Mouse (Mus musculus) lung, embryonic 14.5 days (tissue): ENCODE data around the gene Zdhhc21. TPM values are rescaled to one million over a fixed set of nuclear protein-coding genes. Genes with fewer than 3 reads are reported as not detected.
A peak's percentile ranks its signal among the peaks of the same experiment; 100 is the strongest.

ENCODE experiments used
- ATAC-seq: fragments of 200-750 bp; cut with Nextera tagmentation; 2 replicates; pipeline ENCODE4 v1.8.0; 2017; ENCODE audit warnings: mild to moderate bottlenecking, moderate TSS enrichment, moderate library complexity; ENCODE audit not compliant: insufficient read depth
- DNase-seq: peaks from one replicate; pipeline ENCODE4 v3.0.0-alpha.2; 2015
- H3K27ac ChIP-seq: fragments of 300-500 bp; sonication (generic); 2 replicates; pipeline ENCODE4 v1.5.1; 2014; ENCODE audit warnings: low read depth, mild to moderate bottlenecking, moderate library complexity
- H3K27me3 ChIP-seq: fragments of 300-500 bp; sonication (generic); 2 replicates; pipeline ENCODE4 v1.6.1; 2014; ENCODE audit warnings: low read length, control low read depth; ENCODE audit not compliant: insufficient read depth
- H3K36me3 ChIP-seq: fragments of 300-500 bp; sonication (generic); 2 replicates; pipeline ENCODE4 v1.6.1; 2014; ENCODE audit warnings: control low read depth; ENCODE audit not compliant: insufficient read depth
- H3K4me1 ChIP-seq: fragments of 300-500 bp; sonication (generic); 2 replicates; pipeline ENCODE4 v1.6.1; 2014; ENCODE audit warnings: antibody characterized with exemption, control low read depth; ENCODE audit not compliant: insufficient read depth
- H3K4me2 ChIP-seq: fragments of 300-500 bp; sonication (generic); 2 replicates; pipeline ENCODE4 v1.6.1; 2014; ENCODE audit warnings: mild to moderate bottlenecking
- H3K4me3 ChIP-seq: fragments of 300-500 bp; sonication (generic); 2 replicates; pipeline ENCODE4 v1.5.1; 2014; ENCODE audit warnings: low read depth, low read length
- H3K9ac ChIP-seq: fragments of 300-500 bp; sonication (generic); 2 replicates; pipeline ENCODE4 v1.6.1; 2014
- H3K9me3 ChIP-seq: fragments of 300-500 bp; sonication (generic); 2 replicates; pipeline ENCODE4 v1.6.1; 2016; ENCODE audit warnings: low read depth, low read length, control low read depth
- CTCF ChIP-seq: IDR thresholded peaks from 2 replicates; pipeline ENCODE4 v1.5.1; 2016; ENCODE audit warnings: antibody characterized with exemption, low read depth
- WGBS: fragments of 180-500 bp; shearing (Covaris S2); extraction: QIAGEN DNeasy Blood & Tissue Kit; methylation state at CpG from one replicate; pipeline ENCODE4 v1.1.7; 2014; 5-methylcytosine and 5-hydroxymethylcytosine counted together
- polyA plus RNA-seq: library from polyadenylated mRNA; unstranded; fragments of >200 nt; fragmentation: Nextera tagmentation; extraction: Ambion mirVana; gene quantifications from 2 replicates; pipeline ENCODE4 v1.2.1, GENCODE M21; 2014

Zdhhc21 gene
- 15.2 and 17.5 TPM in 2 replicates for polyA plus RNA-seq

DNA sequence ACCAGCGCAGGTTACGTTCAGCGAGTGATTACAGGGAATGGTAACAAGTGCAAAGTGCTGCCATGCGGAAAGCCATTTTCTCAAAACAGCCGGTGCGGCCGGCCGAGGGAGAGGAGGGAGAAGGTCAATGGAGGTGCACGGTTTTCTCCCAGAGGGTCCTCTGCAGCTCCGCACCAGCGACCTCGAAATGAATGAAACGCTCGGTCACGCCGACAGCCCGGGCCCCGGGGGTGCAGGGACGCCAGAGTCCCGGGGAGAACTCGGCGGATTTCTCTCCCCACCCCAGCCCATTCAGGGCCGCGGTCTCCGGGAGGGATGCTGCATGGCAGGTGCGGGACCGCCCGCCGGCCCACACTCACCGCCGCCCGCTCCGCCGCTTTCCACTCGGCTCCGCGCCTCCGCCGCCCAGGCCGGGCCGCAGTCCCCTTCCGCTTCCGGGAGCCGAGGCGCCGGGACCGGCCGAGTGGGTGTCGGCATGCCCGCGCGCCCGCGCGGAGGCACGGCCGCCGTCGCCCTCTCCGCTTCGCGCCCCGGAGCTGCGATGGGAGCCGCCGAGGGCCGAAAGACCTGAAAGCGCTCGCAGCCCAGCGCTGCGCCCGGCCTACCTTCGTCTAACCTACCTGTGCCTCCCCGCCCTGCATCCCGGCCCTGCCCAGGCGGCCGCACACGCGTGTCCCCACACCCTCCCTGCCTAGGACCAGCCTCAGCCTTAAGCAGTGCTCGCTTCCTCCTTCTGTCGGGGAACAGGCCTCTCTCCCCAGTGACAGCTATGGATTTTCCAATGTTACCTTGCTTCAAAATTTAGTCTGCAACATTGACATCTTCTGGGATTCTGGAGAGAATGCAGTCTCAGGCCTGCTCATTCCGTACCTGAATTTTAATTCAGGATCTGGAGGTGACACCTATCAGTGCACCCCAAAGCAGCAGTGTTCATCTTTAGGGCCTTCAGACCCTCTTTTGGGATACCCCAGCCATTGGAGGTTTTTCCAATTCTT, at the start of gene Zdhhc21:
Gene Zdhhc21 (minus strand): TSS at position 828 of the 995 bp plus-strand sequence.
- ATAC-seq (peak; percentile 93), DNase-seq (peak; percentile 79)
- 1% methylated on average over 77 of the region's 82 CpGs for WGBS
- H3K27me3 ChIP-seq: no peaks in the 10 kb centered on the region
- no peaks in the 10 kb centered on the region for H3K36me3 ChIP-seq
- H3K27ac ChIP-seq: peak within 1 kb of the TSS; percentile 72
- TF ChIP-seq CTCF: 0 out of 2 replicates have a peak, but pooled peaks have one; percentile 4
- H3K9me3 ChIP-seq: no peaks in the 10 kb centered on the region
- H3K4me3 ChIP-seq: peak within 1 kb of the TSS; percentile 82
- peak within 1 kb of the TSS; percentile 87 for H3K9ac ChIP-seq
- peak within 1 kb of the TSS; percentile 83 for H3K4me2 ChIP-seq
- H3K4me1 ChIP-seq: no peaks in the 10 kb centered on the region; the same call in none of the 2 replicates

DNA sequence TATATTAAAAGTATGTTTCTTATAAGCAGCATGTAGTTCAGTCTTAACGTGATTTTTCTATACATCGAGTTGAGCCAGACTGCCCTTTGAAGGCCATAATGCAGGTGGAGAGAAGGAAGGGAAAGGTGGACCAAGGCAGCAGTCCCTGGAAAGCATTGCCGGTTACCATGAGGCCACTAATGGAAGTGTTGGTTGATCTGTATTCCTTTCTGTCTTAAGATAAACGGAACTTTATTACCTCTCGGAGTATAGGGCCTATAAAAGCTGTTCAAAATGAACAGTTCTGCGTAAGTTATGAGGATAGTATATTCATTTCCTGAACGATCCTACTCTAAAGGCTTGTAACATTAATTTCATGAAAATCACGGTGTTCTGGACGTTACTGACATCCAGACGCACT, 35.5 kb upstream of the Zdhhc21 start:
- Histone ChIP-seq H3K9ac (no peak overlapping the region), H3K27ac (no peak overlapping the region), H3K4me2 (no peak overlapping the region), H3K36me3 (peaks cover 10% of the 10 kb centered on the region; the same call in 1 of the 2 replicates), H3K4me3 (no peak overlapping the region), H3K27me3 (no peaks in the 10 kb centered on the region), H3K4me1 (no peaks in the 10 kb centered on the region), H3K9me3 (no peaks in the 10 kb centered on the region)
- ATAC-seq (no peak), DNase-seq (no peak)
- TF ChIP-seq CTCF: no peak
- WGBS: 64% methylated on average over 10 of the region's 10 CpGs

DNA sequence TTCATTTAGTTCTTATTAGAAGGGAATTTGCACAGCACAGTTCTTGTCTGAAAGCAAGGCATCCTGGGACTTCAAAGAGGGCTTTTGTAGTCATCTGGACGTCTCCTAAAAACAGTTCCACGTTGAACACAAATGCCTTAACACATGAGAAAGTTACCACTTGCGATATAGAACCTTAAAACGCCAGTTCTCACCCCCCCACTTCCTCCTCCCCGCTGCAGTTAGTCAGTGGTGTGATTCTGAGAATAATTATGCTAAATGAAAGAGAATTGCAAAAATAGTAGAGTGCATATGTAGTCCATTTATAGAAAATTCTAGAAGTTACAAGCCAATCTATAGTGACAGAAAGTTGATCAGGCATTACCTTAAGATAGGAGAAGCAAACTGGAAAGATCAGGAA, 32.5 kb upstream of the Zdhhc21 start:
- H3K4me3 ChIP-seq: no peak overlapping the region

DNA sequence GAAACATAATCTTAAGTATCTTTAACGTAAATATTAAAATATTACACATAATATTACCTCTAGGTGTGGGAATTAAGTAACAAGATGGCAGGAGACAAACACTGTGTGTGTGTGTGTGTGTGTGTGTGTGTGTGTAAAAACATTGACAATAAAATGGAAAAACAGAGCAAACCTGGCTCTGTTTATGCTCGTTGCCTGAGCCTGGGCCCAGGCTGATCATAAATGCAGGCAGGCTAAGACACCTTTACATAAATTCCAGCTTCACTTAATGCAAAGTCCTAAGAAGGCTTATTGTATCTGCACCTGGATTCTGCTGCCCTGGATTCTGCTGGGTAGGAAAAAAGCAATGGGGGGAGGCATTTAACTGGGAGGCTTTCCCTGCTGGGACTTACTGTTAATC, 31.8 kb upstream of the Zdhhc21 start:
- Histone ChIP-seq H3K9me3 (no peaks in the 10 kb centered on the region), H3K27ac (no peak overlapping the region), H3K4me1 (no peaks in the 10 kb centered on the region), H3K4me2 (no peak overlapping the region), H3K36me3 (no peaks in the 10 kb centered on the region; the same call in 1 of the 2 replicates), H3K27me3 (no peaks in the 10 kb centered on the region), H3K9ac (no peak overlapping the region), H3K4me3 (no peak overlapping the region)
- TF ChIP-seq CTCF: no peak
- ATAC-seq: no peak
- no peak for DNase-seq
- 81% methylated on average over 2 of the region's 2 CpGs for WGBS

More for the DNA sequence above, 32.5 kb upstream of the Zdhhc21 start:
- DNase-seq: no peak
- H3K4me2 ChIP-seq: no peak overlapping the region
- H3K4me1 ChIP-seq: no peaks in the 10 kb centered on the region
- 73% methylated on average over 5 of the region's 5 CpGs for WGBS
- no peak for ATAC-seq
- no peak for TF ChIP-seq CTCF
- H3K36me3 ChIP-seq: no peaks in the 10 kb centered on the region; the same call in 1 of the 2 replicates
- no peaks in the 10 kb centered on the region for H3K9me3 ChIP-seq
- no peaks in the 10 kb centered on the region for H3K27me3 ChIP-seq
- no peak overlapping the region for H3K27ac ChIP-seq
- no peak overlapping the region for H3K9ac ChIP-seq

DNA sequence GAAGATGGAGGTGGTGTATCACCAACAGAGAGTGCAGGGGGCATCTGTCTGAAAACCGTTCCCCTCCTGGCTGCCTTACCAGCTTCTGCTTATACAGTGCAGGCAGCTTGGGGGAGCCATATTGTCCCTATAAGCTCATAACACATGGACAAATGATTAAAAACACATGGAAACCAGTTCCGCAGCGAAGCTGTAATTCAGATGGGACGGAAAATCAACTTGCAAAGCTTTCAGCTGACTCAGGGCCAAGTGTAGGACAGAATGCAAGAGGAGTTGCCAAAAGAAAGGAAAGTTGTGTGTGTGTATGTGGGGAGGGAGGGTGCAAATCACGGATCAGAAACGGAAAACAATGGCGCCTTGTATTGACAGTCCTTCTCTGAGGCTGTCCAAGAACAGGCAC, 31.3 kb upstream of the Zdhhc21 start:
- peak; percentile 57 for DNase-seq

DNA sequence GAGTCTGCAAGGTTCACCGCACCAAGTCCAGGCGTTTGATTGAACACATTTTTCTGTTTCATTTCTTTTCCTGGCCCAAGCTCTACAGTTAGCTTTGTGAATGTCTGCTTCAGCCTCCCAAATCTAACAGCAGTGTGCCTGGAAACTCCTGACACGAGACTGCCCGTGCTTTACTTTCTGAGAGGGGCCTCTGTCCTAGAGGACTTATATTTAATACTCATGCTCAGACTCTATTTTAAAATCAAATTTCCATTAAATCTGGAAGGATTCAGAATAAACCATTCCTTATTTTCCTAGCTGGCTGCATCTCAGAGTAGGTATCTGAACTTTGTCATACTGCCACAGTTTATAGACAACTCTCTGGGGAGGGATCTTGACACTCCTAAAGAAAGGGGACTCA, 30.8 kb upstream of the Zdhhc21 start:
- Histone ChIP-seq H3K9me3 (no peaks in the 10 kb centered on the region), H3K4me3 (no peak overlapping the region), H3K4me2 (no peak overlapping the region), H3K9ac (no peak overlapping the region), H3K27me3 (no peaks in the 10 kb centered on the region), H3K27ac (peak overlapping the region; percentile 61; the same call in 1 of the 2 replicates), H3K36me3 (no peaks in the 10 kb centered on the region), H3K4me1 (no peaks in the 10 kb centered on the region)
- TF ChIP-seq CTCF: no peak
- 75% methylated on average over 4 of the region's 4 CpGs for WGBS
- ATAC-seq: no peak
- no peak for DNase-seq

More for the DNA sequence above, 31.3 kb upstream of the Zdhhc21 start:
- Histone ChIP-seq H3K9ac (no peak overlapping the region), H3K4me1 (no peaks in the 10 kb centered on the region), H3K4me2 (no peak overlapping the region), H3K9me3 (no peaks in the 10 kb centered on the region), H3K27me3 (no peaks in the 10 kb centered on the region), H3K36me3 (no peaks in the 10 kb centered on the region), H3K27ac (peak overlapping the region; percentile 61; the same call in 1 of the 2 replicates), H3K4me3 (no peak overlapping the region)
- 50% methylated on average over 7 of the region's 7 CpGs for WGBS
- ATAC-seq: peak; percentile 54; the same call in 1 of the 2 replicates
- no peak for TF ChIP-seq CTCF

DNA sequence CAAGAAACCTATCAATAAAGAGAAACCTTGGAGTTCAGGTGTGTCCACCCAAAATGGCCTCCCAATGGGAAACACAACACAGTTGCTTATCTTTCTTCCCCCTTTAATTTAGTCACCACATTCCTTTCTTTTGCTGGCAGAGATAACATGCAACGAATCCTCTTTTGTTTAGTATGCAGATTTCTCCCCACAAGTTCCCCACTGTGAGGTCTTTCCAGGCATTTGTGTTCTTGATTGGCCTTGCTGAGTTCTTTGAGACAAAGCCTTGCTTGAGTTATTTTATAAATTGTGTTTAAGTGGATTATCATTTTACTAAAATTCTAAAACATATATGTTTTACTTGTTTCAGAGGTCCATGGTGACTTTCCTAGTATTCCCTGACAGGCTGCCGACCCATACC, 26.4 kb upstream of the Zdhhc21 start:
- no peak for TF ChIP-seq CTCF
- no peak overlapping the region for H3K27ac ChIP-seq
- DNase-seq (no peak), ATAC-seq (no peak)
- H3K27me3 ChIP-seq: no peaks in the 10 kb centered on the region
- no peaks in the 10 kb centered on the region for H3K36me3 ChIP-seq
- H3K9ac ChIP-seq: no peak overlapping the region
- 52% methylated on average over 2 of the region's 2 CpGs for WGBS
- H3K4me3 ChIP-seq: no peak overlapping the region
- no peaks in the 10 kb centered on the region for H3K9me3 ChIP-seq
- H3K4me1 ChIP-seq: no peaks in the 10 kb centered on the region
- H3K4me2 ChIP-seq: no peak overlapping the region
